Mouse (Mus musculus) forebrain, embryonic 15.5 days (tissue): ENCODE data around the gene Glycam1. TPM values are rescaled to one million over a fixed set of nuclear protein-coding genes. Genes with fewer than 3 reads are reported as not detected.
A peak's percentile ranks its signal among the peaks of the same experiment; 100 is the strongest.

Experiments used
- ATAC-seq: fragments of 200-750 bp; cut with Nextera tagmentation; replicated peaks from 2 replicates; pipeline ENCODE4 v1.8.0; 2017; ENCODE audit warnings: mild to moderate bottlenecking, moderate TSS enrichment, moderate library complexity
- H3K27ac ChIP-seq: fragments of 300-500 bp; sonication (generic); replicated peaks from 2 replicates; pipeline ENCODE4 v1.5.1; 2015; ENCODE audit warnings: mild to moderate bottlenecking, inconsistent platforms
- H3K27me3 ChIP-seq: fragments of 300-500 bp; sonication (generic); 2 replicates; pipeline ENCODE4 v1.6.1; 2015; ENCODE audit warnings: inconsistent platforms
- H3K36me3 ChIP-seq: fragments of 300-500 bp; sonication (generic); 2 replicates; pipeline ENCODE4 v1.6.1; 2015; ENCODE audit warnings: mild to moderate bottlenecking, inconsistent platforms
- H3K4me1 ChIP-seq: fragments of 300-500 bp; sonication (generic); 2 replicates; pipeline ENCODE4 v1.6.1; 2015; ENCODE audit warnings: inconsistent platforms
- H3K4me2 ChIP-seq: fragments of 300-500 bp; sonication (generic); replicated peaks from 2 replicates; pipeline ENCODE4 v1.6.1; 2015; ENCODE audit warnings: mild to moderate bottlenecking, inconsistent platforms
- H3K4me3 ChIP-seq: fragments of 300-500 bp; sonication (generic); 2 replicates; pipeline ENCODE4 v1.5.1; 2015; ENCODE audit warnings: mild to moderate bottlenecking, inconsistent platforms
- H3K9ac ChIP-seq: fragments of 300-500 bp; sonication (generic); replicated peaks from 2 replicates; pipeline ENCODE4 v1.6.1; 2015; ENCODE audit warnings: mild to moderate bottlenecking, inconsistent platforms
- H3K9me3 ChIP-seq: fragments of 300-500 bp; sonication (generic); 2 replicates; pipeline ENCODE4 v1.6.1; 2016; ENCODE audit warnings: inconsistent platforms
- WGBS: fragments of 180-500 bp; shearing (Covaris S2); methylation state at CpG from one replicate; pipeline ENCODE4 v1.1.7; 2015; ENCODE audit warnings: mixed read lengths; 5-methylcytosine and 5-hydroxymethylcytosine counted together
- polyA plus RNA-seq: library from polyadenylated mRNA; unstranded; fragments of >200 nt; fragmentation: Nextera tagmentation; extraction: Ambion mirVana; gene quantifications from 2 replicates; pipeline ENCODE4 v1.2.1, GENCODE M21; 2015

Glycam1 gene
- polyA plus RNA-seq, 1 experiment from 2014 or later, result not detected

GRCm38 (mm10) chr15:103537011-103537821 is 27.7 kb downstream of the Glycam1 start:
- Histone ChIP-seq H3K36me3 (no peaks in the 10 kb centered on the region), H3K9ac (peak overlapping the region; percentile 81), H3K27me3 (peaks cover 4% of the 10 kb centered on the region; the same call in 1 of the 2 replicates), H3K9me3 (no peaks in the 10 kb centered on the region), H3K27ac (peak overlapping the region; percentile 65), H3K4me2 (peak overlapping the region; percentile 85), H3K4me3 (peak overlapping the region; percentile 70), H3K4me1 (peaks cover 16% of the 10 kb centered on the region)
- ATAC-seq, result peak; percentile 75
- WGBS, result under 1% methylated on average over 37 of the region's 37 CpGs

- Histone ChIP-seq H3K4me2 (peak overlapping the region; percentile 85), H3K27me3 (peaks cover 4% of the 10 kb centered on the region; the same call in 1 of the 2 replicates), H3K9ac (peak overlapping the region; percentile 81), H3K4me3 (peak overlapping the region; percentile 70), H3K4me1 (peaks cover 16% of the 10 kb centered on the region), H3K36me3 (peaks cover 2% of the 10 kb centered on the region; the same call in 1 of the 2 replicates), H3K9me3 (no peaks in the 10 kb centered on the region), H3K27ac (peak overlapping the region; percentile 65)
- WGBS, result 19% methylated on average over 2 of the region's 2 CpGs
- ATAC-seq, result no peak
These were observed 28.4 kb downstream of the Glycam1 start for GRCm38 (mm10) chr15:103536456-103536855.

- Histone ChIP-seq H3K27me3 (peaks cover 4% of the 10 kb centered on the region; the same call in 1 of the 2 replicates), H3K27ac (no peak overlapping the region), H3K4me3 (no peak overlapping the region), H3K36me3 (peaks cover 6% of the 10 kb centered on the region; the same call in 1 of the 2 replicates), H3K9ac (no peak overlapping the region), H3K4me1 (peaks cover 16% of the 10 kb centered on the region), H3K4me2 (no peak overlapping the region), H3K9me3 (no peaks in the 10 kb centered on the region)
- 59% methylated on average over 1 of the region's 1 CpGs for WGBS
- no peak for ATAC-seq
These were observed 29.1 kb downstream of the Glycam1 start for GRCm38 (mm10) chr15:103535786-103536185.

DNA sequence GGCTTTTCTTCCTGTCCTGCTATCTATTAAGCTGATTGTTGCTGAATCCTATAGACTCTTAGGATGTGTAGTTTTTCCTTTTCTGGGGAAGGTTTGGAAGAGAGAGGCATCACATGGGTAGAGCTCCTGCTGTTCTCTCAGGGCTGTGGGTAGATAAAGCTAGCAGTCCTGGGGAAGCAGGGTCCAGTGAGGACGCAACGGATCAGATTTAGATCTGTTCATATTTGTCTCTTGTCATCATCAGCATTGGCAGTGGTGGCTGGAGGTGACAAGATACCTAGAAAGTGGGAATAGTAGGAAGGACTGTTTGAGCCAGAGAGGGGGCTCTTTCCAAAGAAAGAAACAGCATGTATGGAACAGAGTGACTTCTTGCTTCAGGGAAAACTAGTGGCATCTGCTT is 29.9 kb downstream of the Glycam1 start:
- no peak overlapping the region for H3K9ac ChIP-seq
- no peaks in the 10 kb centered on the region for H3K9me3 ChIP-seq
- no peak overlapping the region for H3K4me2 ChIP-seq
- WGBS, result 84% methylated on average over 2 of the region's 2 CpGs
- no peak for ATAC-seq
- peaks cover 2% of the 10 kb centered on the region; the same call in 1 of the 2 replicates for H3K27me3 ChIP-seq
- H3K27ac ChIP-seq, result no peak overlapping the region
- H3K4me1 ChIP-seq, result peaks cover 16% of the 10 kb centered on the region
- H3K36me3 ChIP-seq, result peaks cover 6% of the 10 kb centered on the region; the same call in 1 of the 2 replicates
- H3K4me3 ChIP-seq, result no peak overlapping the region

- Histone ChIP-seq H3K27me3 (no peaks in the 10 kb centered on the region), H3K9me3 (no peaks in the 10 kb centered on the region), H3K4me1 (peaks cover 16% of the 10 kb centered on the region), H3K9ac (no peak overlapping the region), H3K36me3 (peaks cover 6% of the 10 kb centered on the region; the same call in 1 of the 2 replicates), H3K4me2 (no peak overlapping the region), H3K27ac (no peak overlapping the region), H3K4me3 (no peak overlapping the region)
- no peak for ATAC-seq
- WGBS, result 92% methylated on average over 7 of the region's 7 CpGs
These were observed 30.7 kb downstream of the Glycam1 start for GRCm38 (mm10) chr15:103534054-103534620.

DNA sequence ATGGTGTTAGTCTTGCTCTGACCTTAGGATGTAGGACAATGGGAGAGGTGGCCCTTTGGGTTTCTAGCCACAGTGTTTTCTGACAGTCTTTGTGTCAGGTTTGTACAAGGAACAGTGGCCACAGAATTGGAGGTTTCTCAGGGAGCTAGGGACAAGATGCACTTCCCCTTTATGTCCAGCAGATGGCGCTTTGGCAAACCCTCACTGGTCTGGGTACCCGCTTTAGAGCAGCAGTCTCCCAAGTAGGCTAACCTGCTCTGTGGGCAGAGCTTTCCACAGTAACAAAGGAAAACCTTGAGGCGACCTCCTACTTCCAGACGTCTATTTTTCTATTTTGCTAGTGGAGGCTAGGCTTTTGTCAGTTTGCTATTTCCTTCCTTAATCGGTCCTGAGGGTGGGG is 34.5 kb downstream of the Glycam1 start:
- Histone ChIP-seq H3K9me3 (no peaks in the 10 kb centered on the region), H3K4me1 (no peaks in the 10 kb centered on the region), H3K4me3 (no peak overlapping the region), H3K27ac (peak overlapping the region; percentile 39), H3K27me3 (no peaks in the 10 kb centered on the region), H3K36me3 (peaks cover 24% of the 10 kb centered on the region; the same call in 1 of the 2 replicates), H3K9ac (no peak overlapping the region), H3K4me2 (no peak overlapping the region)
- ATAC-seq, result peak; percentile 74
- 3% methylated on average over 5 of the region's 5 CpGs for WGBS

- Histone ChIP-seq H3K9me3 (no peaks in the 10 kb centered on the region), H3K4me3 (no peak overlapping the region), H3K4me1 (peaks cover 38% of the 10 kb centered on the region), H3K27me3 (no peaks in the 10 kb centered on the region), H3K27ac (peak overlapping the region; percentile 12; the same call in 1 of the 2 replicates), H3K36me3 (peaks cover 34% of the 10 kb centered on the region), H3K4me2 (no peak overlapping the region), H3K9ac (no peak overlapping the region)
- ATAC-seq, result no peak
- WGBS, result 41% methylated on average over 3 of the region's 3 CpGs
These were observed 41.7 kb downstream of the Glycam1 start for GRCm38 (mm10) chr15:103523156-103523555.

DNA sequence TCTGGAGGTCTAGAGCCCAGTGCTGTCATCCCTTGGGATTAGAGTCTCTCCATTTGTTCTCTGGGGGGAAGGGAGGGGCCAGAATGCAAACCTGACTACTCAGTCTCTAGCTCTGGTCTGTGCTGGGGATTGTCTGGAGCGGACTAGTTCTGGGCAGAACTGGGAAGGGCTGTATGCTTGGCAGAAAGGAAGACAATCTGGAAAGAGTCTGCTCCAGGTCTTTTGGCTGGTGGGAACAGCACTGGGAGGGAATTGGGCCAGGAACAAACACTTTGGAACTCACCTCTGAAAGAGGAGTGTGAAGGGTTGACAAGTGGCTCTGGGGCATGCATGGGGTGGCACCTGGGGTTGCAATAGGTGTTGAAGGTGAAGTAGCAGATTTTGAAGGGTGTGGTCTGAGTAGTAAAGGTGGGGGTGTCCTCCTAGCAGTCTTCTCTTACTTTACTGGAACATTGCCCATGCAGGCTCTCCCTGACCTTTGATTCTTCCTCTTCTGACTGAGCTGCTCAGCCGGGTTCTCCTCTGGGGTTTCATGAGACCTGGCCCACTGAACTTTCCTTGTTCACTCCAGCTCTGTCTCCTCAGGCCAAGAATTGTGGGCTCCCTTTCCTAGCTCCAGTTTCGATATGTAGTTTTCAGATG is 42.3 kb downstream of the Glycam1 start:
- Histone ChIP-seq H3K4me2 (no peak overlapping the region), H3K4me1 (peaks cover 43% of the 10 kb centered on the region), H3K4me3 (no peak overlapping the region), H3K9me3 (no peaks in the 10 kb centered on the region), H3K27ac (peak overlapping the region; percentile 12), H3K9ac (no peak overlapping the region), H3K27me3 (no peaks in the 10 kb centered on the region), H3K36me3 (peaks cover 28% of the 10 kb centered on the region)
- WGBS, result 65% methylated on average over 3 of the region's 3 CpGs
- no peak for ATAC-seq

DNA sequence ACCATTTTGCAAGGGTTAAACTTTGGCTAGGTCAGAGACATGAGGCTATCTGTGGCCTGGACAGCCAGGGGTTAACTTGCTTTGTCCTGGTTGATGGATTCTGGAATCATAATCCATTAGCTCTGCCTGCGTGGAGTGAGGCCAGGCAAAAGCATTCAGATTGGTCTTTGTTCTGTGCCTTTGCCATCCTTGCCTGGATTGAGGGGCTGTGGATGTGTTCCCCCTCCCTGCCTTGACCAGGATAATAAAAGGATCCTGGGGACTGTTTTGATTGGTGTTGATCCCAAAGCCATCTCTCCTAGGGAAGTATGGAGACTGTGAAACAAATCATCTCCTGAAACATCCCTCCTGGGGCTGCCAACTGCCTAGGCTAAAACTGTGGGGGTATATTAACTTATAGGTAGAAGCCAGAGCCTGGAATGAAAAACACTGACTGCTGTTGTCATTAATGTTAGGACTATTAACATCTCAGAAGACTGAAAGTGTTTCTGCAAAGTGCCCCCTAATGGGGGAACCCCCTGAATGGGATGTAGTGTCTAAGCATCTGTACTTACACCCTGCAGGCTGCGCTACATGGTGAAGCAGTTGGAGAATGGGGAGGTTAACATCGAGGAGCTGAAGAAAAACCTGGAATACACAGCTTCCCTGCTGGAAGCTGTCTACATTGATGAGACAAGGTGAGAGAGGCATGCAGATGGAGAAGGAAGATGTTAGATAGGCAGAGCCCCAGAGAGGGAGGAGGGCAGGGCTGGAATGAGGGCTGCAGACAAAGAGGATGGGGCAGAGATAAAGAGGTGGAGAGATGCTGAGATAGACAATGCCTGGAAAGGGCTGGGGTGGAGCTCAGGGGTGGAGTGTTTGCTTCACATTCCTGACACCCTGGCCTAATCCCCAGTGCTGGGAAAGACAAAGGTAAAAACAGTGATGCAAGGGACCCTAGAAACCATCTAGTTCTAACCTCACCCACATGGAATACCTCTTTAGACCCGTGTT is 45.2 kb downstream of the Glycam1 start:
- Histone ChIP-seq H3K4me2 (peak overlapping the region; percentile 29), H3K9ac (peak overlapping the region; percentile 24; the same call in 1 of the 2 replicates), H3K4me1 (peaks cover 68% of the 10 kb centered on the region), H3K36me3 (peaks cover 14% of the 10 kb centered on the region), H3K9me3 (no peaks in the 10 kb centered on the region), H3K27me3 (no peaks in the 10 kb centered on the region), H3K4me3 (no peak overlapping the region), H3K27ac (peak overlapping the region; percentile 92)
- peak; percentile 31 for ATAC-seq
- WGBS, result 5% methylated on average over 4 of the region's 4 CpGs

DNA sequence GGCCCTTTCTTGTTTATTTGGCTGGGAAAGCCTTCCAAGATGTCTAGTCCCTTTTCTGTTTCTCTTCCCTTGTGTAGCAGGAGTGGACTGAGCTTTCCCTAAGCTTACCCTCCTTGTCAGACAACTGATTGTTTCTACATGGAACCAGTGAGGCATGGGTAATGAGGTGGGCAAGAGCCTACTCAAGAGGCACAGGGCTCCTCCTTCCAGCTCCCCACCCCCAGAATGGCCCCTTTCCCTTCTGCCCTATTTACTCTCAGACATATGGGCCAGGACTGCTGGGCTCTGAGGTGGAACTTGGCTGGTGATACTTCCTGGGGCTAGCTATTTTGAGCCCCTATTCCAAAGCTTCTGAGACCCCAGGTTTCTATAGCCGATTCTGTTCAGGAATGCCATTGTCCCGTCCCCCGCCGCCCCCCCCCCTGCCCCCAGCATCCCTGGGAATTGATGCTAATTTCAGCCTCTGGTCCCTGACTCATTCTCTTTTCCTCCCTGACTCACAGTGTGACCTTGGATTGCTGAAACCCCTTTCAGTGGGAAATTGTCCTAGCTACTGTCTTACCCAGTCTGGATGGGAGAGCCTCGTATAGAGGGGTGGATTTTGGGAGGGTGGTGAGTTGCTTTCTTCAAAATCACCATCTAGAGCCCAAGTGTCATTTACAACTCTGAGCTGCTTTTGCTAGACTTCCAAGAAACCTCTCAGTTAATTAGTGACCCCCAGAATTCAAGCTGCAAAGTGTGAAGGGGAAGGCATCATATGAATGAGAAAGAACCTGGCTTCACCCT is 46.1 kb downstream of the Glycam1 start:
- Histone ChIP-seq H3K4me2 (peak overlapping the region; percentile 29), H3K9me3 (no peaks in the 10 kb centered on the region), H3K36me3 (peaks cover 12% of the 10 kb centered on the region), H3K27me3 (no peaks in the 10 kb centered on the region), H3K4me1 (peaks cover 77% of the 10 kb centered on the region), H3K9ac (peak overlapping the region; percentile 24; the same call in 1 of the 2 replicates), H3K4me3 (no peak overlapping the region), H3K27ac (peak overlapping the region; percentile 92)
- WGBS, result under 1% methylated on average over 5 of the region's 5 CpGs
- ATAC-seq, result peak; percentile 78
